Mouse (Mus musculus): Measurements from ENCODE around the gene Myadml2. TPM values are rescaled to one million over a fixed set of nuclear protein-coding genes. Genes with fewer than 3 reads are reported as not detected.

Myadml2 gene
- polyA plus RNA-seq (2017; shearing (Covaris generic)): under 1 TPM; 0.38 to 0.75 TPM

GRCm38 (mm10) chr11:120648001-120648476 lies at the start of gene Myadml2:
Gene Myadml2, minus strand, starts transcription at chr11:120648158.

GRCm38 (mm10) chr11:120672687-120673593 lies 25.0 kb upstream of the Myadml2 start, which contains the start of gene Aspscr1:
Gene Aspscr1, plus strand, starts transcription at chr11:120672973.

GRCm38 (mm10) chr11:120661076-120661460 lies 13.1 kb upstream of the Myadml2 start, which contains the start of gene Notum:
Gene Notum, minus strand, starts transcription at chr11:120661175.

GRCm38 (mm10) chr11:120643601-120643987 lies 4.4 kb downstream of the Myadml2 start, which contains the start of gene Pycr1:
Gene Pycr1, minus strand, starts transcription at chr11:120643769.

GRCm38 (mm10) chr11:120633520-120634343 lies 14.2 kb downstream of the Myadml2 start, which contains the start of gene Mafg:
Gene Mafg, minus strand, starts transcription at chr11:120633600.

GRCm38 (mm10) chr11:120625152-120625775 lies 22.7 kb downstream of the Myadml2 start, which contains the start of gene Sirt7:
Gene Sirt7, minus strand, starts transcription at chr11:120625240.

GRCm38 (mm10) chr11:120617519-120618112 lies 30.3 kb downstream of the Myadml2 start, which contains the start of gene Pcyt2:
Gene Pcyt2, minus strand, starts transcription at chr11:120617936.

GRCm38 (mm10) chr11:120608241-120609034 lies 39.5 kb downstream of the Myadml2 start, which contains the start of gene Npb:
Gene Npb, plus strand, starts transcription at chr11:120608477.

GRCm38 (mm10) chr11:120598283-120598989 lies 49.5 kb downstream of the Myadml2 start, which contains the start of the genes Alyref and Anapc11:
Gene Alyref, minus strand, starts transcription at chr11:120598365.
Gene Anapc11, plus strand, starts transcription at chr11:120598421.

Other genes starting within 250 kb of the Myadml2 start
- 10 to 100 TPM; 43.2 to 49.9 TPM for gene Nploc4, start 210.4 kb downstream of the Myadml2 start, polyA plus RNA-seq (2017; shearing (Covaris generic))
- not detected for gene Tspan10, start 205.5 kb downstream of the Myadml2 start, polyA plus RNA-seq (2017; shearing (Covaris generic))
- gene Pde6g, start 194.7 kb downstream of the Myadml2 start, polyA plus RNA-seq (2017; shearing (Covaris generic)): 1 to 10 TPM; 1.5 to 2.0 TPM
- gene Oxld1, start 190.1 kb downstream of the Myadml2 start, polyA plus RNA-seq (2017; shearing (Covaris generic)): 10 to 100 TPM; 12.6 to 15.7 TPM
- 10 to 100 TPM; 51.2 to 66.8 TPM for gene Ccdc137, start 190.0 kb downstream of the Myadml2 start, polyA plus RNA-seq (2017; shearing (Covaris generic))
- 10 to 100 TPM; 27.3 to 42.6 TPM for gene Arl16, start 180.6 kb downstream of the Myadml2 start, polyA plus RNA-seq (2017; shearing (Covaris generic))
- 10 to 100 TPM; 65.5 to 81.0 TPM for gene Mrpl12, start 163.5 kb downstream of the Myadml2 start, polyA plus RNA-seq (2017; shearing (Covaris generic))
- 10 to 100 TPM in 1 of 2 experiments, 1 to 10 TPM in 1; 9.8 to 22.0 TPM for gene Slc25a10, start 156.3 kb downstream of the Myadml2 start, polyA plus RNA-seq (2017; shearing (Covaris generic))
- not detected for gene Gcgr, start 117.5 kb downstream of the Myadml2 start, polyA plus RNA-seq (2017; shearing (Covaris generic))
- 100 to 1,000 TPM; 111 to 150 TPM for gene Mcrip1, start 98.4 kb downstream of the Myadml2 start, polyA plus RNA-seq (2017; shearing (Covaris generic))
- 1 to 10 TPM in 1 of 2 experiments, under 1 TPM in 1; 0.63 to 1.8 TPM for gene Ppp1r27, start 97.0 kb downstream of the Myadml2 start, polyA plus RNA-seq (2017; shearing (Covaris generic))
- gene P4hb, start 74.9 kb downstream of the Myadml2 start, polyA plus RNA-seq (2017; shearing (Covaris generic)): 100 to 1,000 TPM; 247 to 254 TPM
- gene Arhgdia, start 66.5 kb downstream of the Myadml2 start, polyA plus RNA-seq (2017; shearing (Covaris generic)): 100 to 1,000 TPM; 707 to 884 TPM
- gene Alyref, start 49.8 kb downstream of the Myadml2 start, polyA plus RNA-seq (2017; shearing (Covaris generic)): 100 to 1,000 TPM; 253 to 299 TPM
- gene Anapc11, start 49.7 kb downstream of the Myadml2 start, polyA plus RNA-seq (2017; shearing (Covaris generic)): 100 to 1,000 TPM; 116 to 144 TPM
- 1 to 10 TPM in 1 of 2 experiments, not detected in 1; 1.0 TPM for gene Npb, start 39.7 kb downstream of the Myadml2 start, polyA plus RNA-seq (2017; shearing (Covaris generic))
- 100 to 1,000 TPM; 142 to 194 TPM for gene Pcyt2, start 30.2 kb downstream of the Myadml2 start, polyA plus RNA-seq (2017; shearing (Covaris generic))
- gene Sirt7, start 22.9 kb downstream of the Myadml2 start, polyA plus RNA-seq (2017; shearing (Covaris generic)): 100 to 1,000 TPM; 275 to 320 TPM
- gene Mafg, start 14.6 kb downstream of the Myadml2 start, polyA plus RNA-seq (2017; shearing (Covaris generic)): 10 to 100 TPM; 22.8 to 25.0 TPM
- gene Pycr1, start 4.4 kb downstream of the Myadml2 start, polyA plus RNA-seq (2017; shearing (Covaris generic)): 1 to 10 TPM in 1 of 2 experiments, under 1 TPM in 1; 0.43 to 3.8 TPM
- gene Notum, start 13.0 kb upstream of the Myadml2 start, polyA plus RNA-seq (2017; shearing (Covaris generic)): under 1 TPM; 0.11 to 0.97 TPM
- gene Aspscr1, start 24.8 kb upstream of the Myadml2 start, polyA plus RNA-seq (2017; shearing (Covaris generic)): 100 to 1,000 TPM; 142 to 153 TPM
- 100 to 1,000 TPM; 111 to 157 TPM for gene Cenpx, start 65.6 kb upstream of the Myadml2 start, polyA plus RNA-seq (2017; shearing (Covaris generic))
- 10 to 100 TPM; 64.1 to 74.7 TPM for gene Lrrc45, start 65.8 kb upstream of the Myadml2 start, polyA plus RNA-seq (2017; shearing (Covaris generic))
- 1 to 10 TPM in 1 of 2 experiments, under 1 TPM in 1; 0.87 to 1.8 TPM for gene Rac3, start 73.3 kb upstream of the Myadml2 start, polyA plus RNA-seq (2017; shearing (Covaris generic))
- 10 to 100 TPM in 1 of 2 experiments, 1 to 10 TPM in 1; 7.4 to 23.4 TPM for gene Dcxr, start 79.1 kb upstream of the Myadml2 start, polyA plus RNA-seq (2017; shearing (Covaris generic))
- not detected for gene Cbr2, start 84.0 kb upstream of the Myadml2 start, polyA plus RNA-seq (2017; shearing (Covaris generic))
- 10 to 100 TPM; 27.2 to 28.0 TPM for gene Hmga1b, start 114.6 kb upstream of the Myadml2 start, polyA plus RNA-seq (2017; shearing (Covaris generic))
- gene Rfng, start 136.0 kb upstream of the Myadml2 start, polyA plus RNA-seq (2017; shearing (Covaris generic)): 10 to 100 TPM; 34.6 to 49.4 TPM
- gene Gps1, start 136.1 kb upstream of the Myadml2 start, polyA plus RNA-seq (2017; shearing (Covaris generic)): 100 to 1,000 TPM; 160 to 176 TPM
- gene Dus1l, start 148.2 kb upstream of the Myadml2 start, polyA plus RNA-seq (2017; shearing (Covaris generic)): 10 to 100 TPM; 76.1 to 76.4 TPM
- 10 to 100 TPM; 43.4 to 45.6 TPM for gene Fasn, start 176.4 kb upstream of the Myadml2 start, polyA plus RNA-seq (2017; shearing (Covaris generic))

Measured in inflammation-experienced regulatory T-cells (primary cell).